Mouse (Mus musculus) heart, adult 2 months (tissue): ENCODE measurements around the gene Zfp81. TPM values are rescaled to one million over a fixed set of nuclear protein-coding genes. Genes with fewer than 3 reads are reported as not detected.
"Not testable (repeated sequence)": the region's sequence is repeated elsewhere in the genome, so short reads cannot be mapped to it uniquely, and the experiment has no call there.

ENCODE experiments used
- DNase-seq, 2 experiments: peaks; one replicate each; pipeline ENCODE4 v3.0.0; 2021
- H3K27ac ChIP-seq: fragments of 200-600 bp; 2 replicates; pipeline ENCODE4 v1.8.1; 2022
- H3K27me3 ChIP-seq: fragments of 200-500 bp; 2 replicates; pipeline ENCODE4 v1.6.1; 2012; ENCODE audit warnings: mild to moderate bottlenecking, low read length, inconsistent platforms, mixed read lengths; ENCODE audit not compliant: control insufficient read depth, insufficient read depth
- H3K36me3 ChIP-seq: fragments of 200-500 bp; 2 replicates; pipeline ENCODE4 v1.6.1; 2012; ENCODE audit warnings: low read length, inconsistent platforms; ENCODE audit not compliant: control insufficient read depth, insufficient read depth
- H3K4me1 ChIP-seq: fragments of 200-500 bp; 2 replicates; pipeline ENCODE4 v1.6.1; 2011; ENCODE audit warnings: low read length; ENCODE audit not compliant: control insufficient read depth, insufficient read depth
- H3K4me3 ChIP-seq: fragments of 200-600 bp; 2 replicates; pipeline ENCODE4 v1.8.1; 2022
- H3K79me2 ChIP-seq: fragments of 200-500 bp; replicated peaks from 2 replicates; pipeline ENCODE4 v1.6.1; 2012; ENCODE audit warnings: mild to moderate bottlenecking, inconsistent platforms, low read length, moderate library complexity, mixed read lengths; ENCODE audit not compliant: control insufficient read depth, insufficient read depth
- H3K9ac ChIP-seq: fragments of 200-500 bp; 2 replicates; pipeline ENCODE4 v1.6.1; 2012; ENCODE audit warnings: low read depth, mild to moderate bottlenecking, control low read depth, inconsistent platforms, low read length, mixed read lengths
- CTCF ChIP-seq: fragments of 200-600 bp; IDR thresholded peaks from 2 replicates; pipeline ENCODE4 v1.8.1; 2022; ENCODE audit warnings: antibody characterized with exemption, mild to moderate bottlenecking, moderate library complexity
- EP300 ChIP-seq: fragments of 200-500 bp; IDR thresholded peaks from 2 replicates; pipeline ENCODE4 v1.6.1; 2011; ENCODE audit warnings: low read depth, low read length, control low read depth; ENCODE audit not compliant: insufficient read depth
- POLR2A ChIP-seq: fragments of 200-500 bp; IDR thresholded peaks from 2 replicates; pipeline ENCODE4 v1.6.1; 2011; ENCODE audit warnings: mild to moderate bottlenecking, low read depth, low read length, control low read depth; ENCODE audit not compliant: insufficient read depth
- WGBS: fragments of 180-500 bp; shearing (Covaris S2); methylation state at CpG from one replicate; pipeline ENCODE4 v1.1.7; 2018; 5-methylcytosine and 5-hydroxymethylcytosine counted together
- intact Hi-C: fragments of 180-260 bp; cut with DNase I; formaldehyde crosslinking; loops from one replicate; pipeline ENCODE4 v1.15.1; 2025
- polyA plus RNA-seq: library from polyadenylated mRNA; depleted of rRNA; stranded (reverse); fragments of >200 nt; gene quantifications from 2 replicates; pipeline ENCODE4 v1.2.3, GENCODE M21; 2012; rRNA removed
- total RNA-seq, 2 experiments: library from RNA; stranded (reverse); gene quantifications; 2 replicates each; pipeline ENCODE4 v1.2.3; 2021

Zfp81 gene
- total and polyA plus RNA-seq, 3 experiments = 0.68 to 4.9 (median 4.5) TPM

GRCm38 (mm10) chr17:33352981-33353380 is 5.7 kb downstream of the Zfp81 start:
- Histone ChIP-seq H3K4me1 (no peaks in the 10 kb centered on the region), H3K79me2 (no peaks in the 10 kb centered on the region; the same call in 1 of the 2 replicates), H3K36me3 (no peaks in the 10 kb centered on the region), H3K27me3 (no peaks in the 10 kb centered on the region), H3K4me3 (no peak overlapping the region), H3K27ac (no peak overlapping the region), H3K9ac (no peak overlapping the region)
- TF ChIP-seq CTCF (no peak), POLR2A (no peak), EP300 (no peak)
- no peak for DNase-seq
- intact Hi-C loops = no loop called here
- WGBS = 100% methylated on average over 1 of the region's 1 CpGs

DNA sequence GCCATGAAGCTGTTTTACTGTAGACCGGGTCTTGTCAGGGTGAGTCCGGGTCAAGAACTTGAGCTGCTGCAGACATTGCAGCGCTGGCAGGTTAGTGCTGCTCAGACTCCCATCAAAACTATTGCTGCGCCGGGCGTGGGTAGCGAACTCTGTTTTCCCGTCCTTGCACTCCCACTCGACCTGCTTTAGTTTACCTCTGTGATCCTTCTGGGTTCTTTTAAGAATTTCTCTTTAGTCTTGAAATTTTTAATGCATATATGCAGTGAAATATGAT is 68.9 kb downstream of the Zfp81 start:
- H3K36me3 ChIP-seq, H3K4me1 ChIP-seq, H3K27ac ChIP-seq, intact Hi-C loops, H3K4me3 ChIP-seq, H3K9ac ChIP-seq, H3K79me2 ChIP-seq, DNase-seq, H3K27me3 ChIP-seq: not testable (repeated sequence)
- no CpG with 5 or more reads among the region's 9 CpGs for WGBS

DNA sequence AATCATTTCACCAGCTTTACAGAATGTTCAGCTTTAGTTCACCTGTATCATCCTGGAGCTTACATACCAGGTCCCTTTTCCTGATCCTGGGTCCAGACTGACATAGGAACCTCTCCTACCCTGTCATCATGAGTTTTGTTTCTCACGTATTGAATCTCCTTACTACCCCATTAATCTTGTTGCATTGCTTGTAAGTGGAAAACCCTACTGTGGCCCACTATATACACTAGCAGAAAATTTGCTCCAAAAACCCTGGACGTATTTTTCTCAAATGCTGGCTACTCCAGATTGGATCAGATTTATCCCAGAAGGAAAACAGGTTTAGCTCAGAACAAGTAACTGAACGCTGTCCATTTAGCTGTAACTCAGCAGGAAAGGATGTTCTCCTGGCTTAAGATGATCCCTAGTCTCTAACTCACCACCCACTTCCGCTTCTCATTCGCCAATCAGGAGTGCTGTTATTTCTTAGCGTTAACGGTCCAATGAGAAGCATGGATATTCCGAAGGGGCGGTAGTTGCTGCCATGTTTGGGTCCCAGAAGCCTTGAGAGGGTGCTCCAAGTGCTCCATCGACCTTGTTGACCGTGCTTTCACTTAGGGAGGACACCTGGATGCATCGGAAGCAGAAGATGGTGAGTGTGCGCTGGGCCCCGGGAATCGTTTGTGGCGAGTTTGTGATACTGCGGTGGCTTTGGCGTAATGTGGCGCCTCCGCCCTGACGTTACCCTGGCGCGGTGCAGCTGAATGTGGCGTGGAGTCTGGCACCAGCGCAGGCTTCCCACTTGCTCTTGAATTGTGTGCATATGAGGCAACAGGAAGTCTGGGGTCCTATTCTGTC is 69.4 kb downstream of the Zfp81 start, which contains the start of gene Zfp955b:
TSS of gene Zfp955b (plus strand) at position 506 of the 837 bp plus-strand sequence.
- WGBS = no CpG with 5 or more reads among the region's 25 CpGs
- H3K27ac ChIP-seq, H3K4me1 ChIP-seq, H3K79me2 ChIP-seq, H3K9ac ChIP-seq, H3K36me3 ChIP-seq, DNase-seq, intact Hi-C loops, H3K4me3 ChIP-seq, H3K27me3 ChIP-seq: not testable (repeated sequence)

Other genes with a start within 250 kb of the Zfp81 start
- gene Morc2b, start 219.2 kb downstream of the Zfp81 start, total RNA-seq = under 1 TPM; 0.09 to 0.10 TPM
- gene Morc2b, start 219.2 kb downstream of the Zfp81 start, polyA plus RNA-seq = 0.20 and 0.32 TPM in 2 replicates
- gene Olfr55, start 190.4 kb downstream of the Zfp81 start, total RNA-seq = not detected
- not detected in 2 replicates for gene Olfr55, start 190.4 kb downstream of the Zfp81 start, polyA plus RNA-seq
- gene Olfr239, start 167.6 kb downstream of the Zfp81 start, total RNA-seq = not detected
- gene Olfr239, start 167.6 kb downstream of the Zfp81 start, polyA plus RNA-seq = not detected in 2 replicates
- gene Olfr1564, start 137.2 kb downstream of the Zfp81 start, total RNA-seq = under 1 TPM; 0.07 to 0.10 TPM
- gene Olfr1564, start 137.2 kb downstream of the Zfp81 start, polyA plus RNA-seq = 0.47 and 0.56 TPM in 2 replicates
- gene Zfp955a, start 103.7 kb downstream of the Zfp81 start, total RNA-seq = 1 to 10 TPM; 7.7 to 9.0 TPM
- gene Zfp955a, start 103.7 kb downstream of the Zfp81 start, polyA plus RNA-seq = 1.9 and 4.7 TPM in 2 replicates
- gene Olfr63, start 94.2 kb downstream of the Zfp81 start, total RNA-seq = not detected
- not detected in 2 replicates for gene Olfr63, start 94.2 kb downstream of the Zfp81 start, polyA plus RNA-seq
- gene Zfp955b, start 69.3 kb downstream of the Zfp81 start, total RNA-seq = 10 to 100 TPM; 11.3 to 11.6 TPM
- gene Zfp955b, start 69.3 kb downstream of the Zfp81 start, polyA plus RNA-seq = 2.6 and 5.4 TPM in 2 replicates
- 1 to 10 TPM; 3.7 to 4.4 TPM for gene Zfp101, start 35.8 kb upstream of the Zfp81 start, total RNA-seq
- gene Zfp101, start 35.8 kb upstream of the Zfp81 start, polyA plus RNA-seq = 1.2 and 2.5 TPM in 2 replicates
- not detected for gene Actl9, start 74.0 kb upstream of the Zfp81 start, total RNA-seq
- gene Actl9, start 74.0 kb upstream of the Zfp81 start, polyA plus RNA-seq = 0.12 TPM in 1 of 2 replicates, not detected in the other
- 10 to 100 TPM; 13.6 to 14.7 TPM for gene Adamts10, start 165.3 kb upstream of the Zfp81 start, total RNA-seq
- gene Adamts10, start 165.3 kb upstream of the Zfp81 start, polyA plus RNA-seq = 49.0 and 52.2 TPM in 2 replicates
- 1 to 10 TPM; 2.3 to 3.1 TPM for gene Myo1f, start 196.8 kb upstream of the Zfp81 start, total RNA-seq
- 2.8 and 3.2 TPM in 2 replicates for gene Myo1f, start 196.8 kb upstream of the Zfp81 start, polyA plus RNA-seq